Mouse (Mus musculus): ENCODE measurements at regions not wholly inside any gene's neighbourhood (a gene's known extent, or its start where the extent isn't known, plus 50 kb on each side); places are given as distances from the start of the nearest gene placed in this dataset.
A peak's percentile ranks its signal among the peaks of the same experiment; 100 is the strongest.

GRCm38 (mm10) chr14:76625589-76626368, 69.1 kb upstream of the Serp2 start:
- 58% methylated on average over 10 of the region's 10 CpGs for WGBS
- H3K27ac ChIP-seq (replicated peaks), result no peak overlapping the region
- no peak overlapping the region for H3K9ac ChIP-seq (ENCODE audit: low read length)

DNA sequence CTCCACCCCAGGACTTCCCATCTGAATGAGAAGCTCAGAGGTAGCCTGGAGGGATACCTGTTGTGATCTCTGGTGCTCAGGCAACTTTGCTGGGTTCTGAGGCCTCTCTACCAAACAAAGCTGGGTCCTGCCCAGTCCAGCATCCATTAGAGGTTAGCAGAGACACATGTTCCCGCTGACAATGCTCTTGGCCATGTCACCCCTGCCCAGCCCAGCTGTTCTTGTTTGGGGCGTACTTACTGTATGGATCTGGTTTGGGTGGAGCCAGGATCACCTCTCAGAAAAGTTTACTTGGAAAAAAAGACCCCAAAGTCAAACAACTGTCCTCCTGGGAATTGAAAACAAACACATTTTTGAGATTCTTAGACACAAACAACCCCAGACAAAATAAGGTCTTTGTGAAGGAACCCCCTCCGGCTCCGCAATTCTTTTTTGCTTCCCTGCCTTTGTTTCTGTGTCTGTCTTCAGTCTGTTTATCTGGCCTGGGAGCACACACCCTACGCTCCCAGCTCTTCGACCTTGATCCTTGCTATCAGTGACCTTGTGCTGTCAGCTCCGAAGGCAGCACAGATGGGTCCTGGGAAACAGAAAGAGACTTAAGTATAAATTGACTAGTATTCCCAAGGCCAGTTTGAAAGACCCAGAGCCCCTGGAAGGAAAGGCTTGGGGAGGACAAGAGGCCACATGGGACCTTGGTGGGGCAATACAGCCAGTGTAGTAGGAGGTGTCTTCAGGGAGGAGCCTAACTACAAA, 68.1 kb upstream of the Serp2 start:
- Histone ChIP-seq H3K36me3 (ENCODE audit: control insufficient read depth, insufficient read depth, low read length) (no peaks in the 10 kb centered on the region), H3K27ac (replicated peaks) (no peak overlapping the region), H3K27me3 (ENCODE audit: control insufficient read depth, insufficient read depth, low read length) (no peaks in the 10 kb centered on the region), H3K4me3 (ENCODE audit: low read depth, low read length) (no peak overlapping the region), H3K9me3 (ENCODE audit: control insufficient read depth, low read length) (no peaks in the 10 kb centered on the region), H3K4me2 (replicated peaks; ENCODE audit: low read depth) (no peak overlapping the region), H3K4me1 (replicated peaks; ENCODE audit: control insufficient read depth, insufficient read depth) (peaks cover 15% of the 10 kb centered on the region; the same call in 1 of the 2 replicates), H3K9ac (ENCODE audit: low read length) (no peak overlapping the region)
- DNase-seq (ENCODE audit: low spot score) (no peak), ATAC-seq (ENCODE audit: low FRiP score, low TSS enrichment) (no peak)
- TF ChIP-seq CTCF (IDR thresholded peaks at IDR 0.05; ENCODE audit: low read depth) (no peak), EP300 (optimal IDR thresholded peaks at IDR 0.05) (no peak)
- 58% methylated on average over 7 of the region's 7 CpGs for WGBS

More at GRCm38 (mm10) chr14:76625589-76626368, 69.1 kb upstream of the Serp2 start:
- DNase-seq (ENCODE audit: low spot score) (no peak), ATAC-seq (ENCODE audit: low FRiP score, low TSS enrichment) (no peak)
- no peaks in the 10 kb centered on the region for H3K9me3 ChIP-seq (ENCODE audit: control insufficient read depth, low read length)
- no peaks in the 10 kb centered on the region for H3K27me3 ChIP-seq (ENCODE audit: control insufficient read depth, insufficient read depth, low read length)
- H3K36me3 ChIP-seq (ENCODE audit: control insufficient read depth, insufficient read depth, low read length), result no peaks in the 10 kb centered on the region
- TF ChIP-seq EP300 (optimal IDR thresholded peaks at IDR 0.05), result no peak
- no peak for TF ChIP-seq CTCF (IDR thresholded peaks at IDR 0.05; ENCODE audit: low read depth)
- H3K4me3 ChIP-seq (ENCODE audit: low read depth, low read length), result no peak overlapping the region
- peaks cover 18% of the 10 kb centered on the region; the same call in 1 of the 2 replicates for H3K4me1 ChIP-seq (replicated peaks; ENCODE audit: control insufficient read depth, insufficient read depth)
- no peak overlapping the region for H3K4me2 ChIP-seq (replicated peaks; ENCODE audit: low read depth)

- peaks cover 19% of the 10 kb centered on the region; the same call in 1 of the 2 replicates for H3K4me1 ChIP-seq (replicated peaks; ENCODE audit: control insufficient read depth, insufficient read depth)
- WGBS, result 37% methylated on average over 10 of the region's 10 CpGs
- H3K4me3 ChIP-seq (ENCODE audit: low read depth, low read length), result no peak overlapping the region
- no peaks in the 10 kb centered on the region for H3K36me3 ChIP-seq (ENCODE audit: control insufficient read depth, insufficient read depth, low read length)
- peak overlapping the region; percentile 88 for H3K27ac ChIP-seq (replicated peaks)
- DNase-seq (ENCODE audit: low spot score), result peak; percentile 38
- no peaks in the 10 kb centered on the region for H3K27me3 ChIP-seq (ENCODE audit: control insufficient read depth, insufficient read depth, low read length)
- TF ChIP-seq EP300 (optimal IDR thresholded peaks at IDR 0.05) (no peak), CTCF (IDR thresholded peaks at IDR 0.05; ENCODE audit: low read depth) (no peak)
- no peaks in the 10 kb centered on the region for H3K9me3 ChIP-seq (ENCODE audit: control insufficient read depth, low read length)
- ATAC-seq (ENCODE audit: low FRiP score, low TSS enrichment), result peak; percentile 58
- H3K9ac ChIP-seq (ENCODE audit: low read length), result no peak overlapping the region
- no peak overlapping the region for H3K4me2 ChIP-seq (replicated peaks; ENCODE audit: low read depth)
Measured at GRCm38 (mm10) chr14:76623371-76623988, 66.8 kb upstream of the Serp2 start.

DNA sequence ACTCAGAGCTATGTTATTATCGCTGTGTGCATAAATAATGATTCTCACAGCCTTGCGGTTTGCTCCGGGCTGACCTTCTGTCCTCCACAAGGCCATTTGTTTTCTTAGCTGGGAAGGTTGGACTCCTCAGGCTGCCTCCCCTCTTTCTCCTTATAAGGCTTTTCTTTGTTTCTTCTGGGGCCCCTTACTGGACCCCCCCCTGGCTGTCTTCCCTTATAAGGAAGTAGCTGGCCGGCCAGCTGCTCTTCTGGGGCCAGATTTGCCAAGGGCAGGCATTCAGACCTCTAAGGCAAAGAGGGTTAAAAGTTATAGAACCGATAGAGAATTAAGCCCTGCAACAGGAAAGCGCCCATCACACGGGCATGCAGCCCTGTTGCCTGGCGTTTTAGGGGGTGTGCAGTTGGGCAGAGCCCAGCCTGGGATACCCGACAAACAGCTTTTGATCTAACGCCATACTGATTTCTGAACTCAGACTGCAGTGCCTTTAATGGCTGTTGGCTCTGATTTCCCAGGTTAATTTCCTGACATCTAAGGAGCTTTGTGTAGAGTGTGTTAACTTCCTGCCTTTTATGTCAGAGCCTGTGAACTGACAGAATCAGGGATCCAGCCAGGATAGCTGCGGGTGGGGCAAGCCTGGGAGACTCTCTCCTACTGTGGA, 66.1 kb upstream of the Serp2 start:
- DNase-seq (ENCODE audit: low spot score) (peak; percentile 77), ATAC-seq (ENCODE audit: low FRiP score, low TSS enrichment) (peak; percentile 81)
- WGBS, result 2% methylated on average over 11 of the region's 11 CpGs
- Histone ChIP-seq H3K36me3 (ENCODE audit: control insufficient read depth, insufficient read depth, low read length) (no peaks in the 10 kb centered on the region), H3K9me3 (ENCODE audit: control insufficient read depth, low read length) (no peaks in the 10 kb centered on the region), H3K27ac (replicated peaks) (peak overlapping the region; percentile 88), H3K9ac (ENCODE audit: low read length) (peak overlapping the region; percentile 43; the same call in 1 of the 2 replicates), H3K4me1 (replicated peaks; ENCODE audit: control insufficient read depth, insufficient read depth) (peaks cover 22% of the 10 kb centered on the region; the same call in 1 of the 2 replicates), H3K4me3 (ENCODE audit: low read depth, low read length) (no peak overlapping the region), H3K27me3 (ENCODE audit: control insufficient read depth, insufficient read depth, low read length) (no peaks in the 10 kb centered on the region), H3K4me2 (replicated peaks; ENCODE audit: low read depth) (peak overlapping the region; percentile 42)
- TF ChIP-seq CTCF (IDR thresholded peaks at IDR 0.05; ENCODE audit: low read depth), result no peak
- peak; percentile 22 for TF ChIP-seq EP300 (optimal IDR thresholded peaks at IDR 0.05)

GRCm38 (mm10) chr14:76619038-76619409, 62.3 kb upstream of the Serp2 start:
- Histone ChIP-seq H3K36me3 (ENCODE audit: control insufficient read depth, insufficient read depth, low read length) (no peaks in the 10 kb centered on the region), H3K4me3 (ENCODE audit: low read depth, low read length) (no peak overlapping the region), H3K27ac (replicated peaks) (no peak overlapping the region), H3K27me3 (ENCODE audit: control insufficient read depth, insufficient read depth, low read length) (no peaks in the 10 kb centered on the region), H3K4me1 (replicated peaks; ENCODE audit: control insufficient read depth, insufficient read depth) (peaks cover 21% of the 10 kb centered on the region), H3K9ac (ENCODE audit: low read length) (no peak overlapping the region), H3K4me2 (replicated peaks; ENCODE audit: low read depth) (no peak overlapping the region), H3K9me3 (ENCODE audit: control insufficient read depth, low read length) (no peaks in the 10 kb centered on the region)
- no peak for DNase-seq (ENCODE audit: low spot score)
- TF ChIP-seq CTCF (IDR thresholded peaks at IDR 0.05; ENCODE audit: low read depth) (no peak), EP300 (optimal IDR thresholded peaks at IDR 0.05) (no peak)
- no peak for ATAC-seq (ENCODE audit: low FRiP score, low TSS enrichment)
- 69% methylated on average over 7 of the region's 7 CpGs for WGBS

Data from stomach, postnatal 0 days (tissue).